Mouse (Mus musculus): ENCODE measurements around the gene Smad3. TPM values are rescaled to one million over a fixed set of nuclear protein-coding genes. Genes with fewer than 3 reads are reported as not detected.

Smad3 gene
- polyA plus RNA-seq, 1 experiment = 6.3 TPM

DNA sequence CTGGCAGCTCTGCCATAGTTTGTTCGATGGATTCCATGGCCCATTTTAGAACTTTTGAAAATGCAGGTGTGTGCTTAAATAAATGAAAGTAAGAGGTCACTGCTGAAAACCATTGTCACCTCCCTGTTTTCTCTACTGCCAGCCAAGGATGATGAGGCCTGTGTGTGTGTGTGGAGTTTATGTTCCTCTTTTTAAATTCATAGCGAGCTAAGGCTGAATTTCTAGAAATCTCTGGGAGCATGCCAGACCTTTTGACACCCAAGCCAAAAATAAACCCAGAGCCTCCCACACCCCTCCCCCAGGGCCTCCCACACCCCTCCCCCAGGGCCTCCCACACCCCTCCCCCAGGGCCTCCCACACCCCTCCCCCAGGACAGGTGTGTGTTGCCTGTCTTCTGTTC lies 139.8 kb downstream of the Smad3 start:
- Histone ChIP-seq H3K27me3 (ENCODE audit: control insufficient read depth, insufficient read depth, insufficient read length) (no peaks in the 10 kb centered on the region), H3ac (ENCODE audit: control insufficient read depth, insufficient read length, low read depth) (no peak overlapping the region), H3K4me3 (ENCODE audit: insufficient read depth, poor library complexity, severe bottlenecking) (no peak overlapping the region), H3K79me3 (ENCODE audit: low read depth) (peaks cover 18% of the 10 kb centered on the region), H3K36me3 (ENCODE audit: control insufficient read depth, insufficient read depth) (peaks cover 46% of the 10 kb centered on the region), H3K79me2 (ENCODE audit: control insufficient read depth, insufficient read depth) (peaks cover 24% of the 10 kb centered on the region)
- TF ChIP-seq FOSL1 (IDR thresholded peaks at IDR 0.05; ENCODE audit: insufficient read depth, low read length, poor library complexity, severe bottlenecking) = no peak
- no peak for TF ChIP-seq MYOD1 (IDR thresholded peaks at IDR 0.05; ENCODE audit: control insufficient read depth, insufficient read length, low read depth)
- TF ChIP-seq CTCF (IDR thresholded peaks at IDR 0.05; ENCODE audit: control insufficient read depth, insufficient read depth, insufficient read length) = no peak
- no peak for TF ChIP-seq USF1 (IDR thresholded peaks at IDR 0.05; ENCODE audit: low read depth)
- TF ChIP-seq MYOG (IDR thresholded peaks at IDR 0.05; ENCODE audit: control insufficient read depth, extremely low read depth, insufficient read length) = no peak
- TF ChIP-seq MAX (IDR thresholded peaks at IDR 0.05) = no peak
- TF ChIP-seq CEBPB (IDR thresholded peaks at IDR 0.05; ENCODE audit: low read depth) = no peak

DNA sequence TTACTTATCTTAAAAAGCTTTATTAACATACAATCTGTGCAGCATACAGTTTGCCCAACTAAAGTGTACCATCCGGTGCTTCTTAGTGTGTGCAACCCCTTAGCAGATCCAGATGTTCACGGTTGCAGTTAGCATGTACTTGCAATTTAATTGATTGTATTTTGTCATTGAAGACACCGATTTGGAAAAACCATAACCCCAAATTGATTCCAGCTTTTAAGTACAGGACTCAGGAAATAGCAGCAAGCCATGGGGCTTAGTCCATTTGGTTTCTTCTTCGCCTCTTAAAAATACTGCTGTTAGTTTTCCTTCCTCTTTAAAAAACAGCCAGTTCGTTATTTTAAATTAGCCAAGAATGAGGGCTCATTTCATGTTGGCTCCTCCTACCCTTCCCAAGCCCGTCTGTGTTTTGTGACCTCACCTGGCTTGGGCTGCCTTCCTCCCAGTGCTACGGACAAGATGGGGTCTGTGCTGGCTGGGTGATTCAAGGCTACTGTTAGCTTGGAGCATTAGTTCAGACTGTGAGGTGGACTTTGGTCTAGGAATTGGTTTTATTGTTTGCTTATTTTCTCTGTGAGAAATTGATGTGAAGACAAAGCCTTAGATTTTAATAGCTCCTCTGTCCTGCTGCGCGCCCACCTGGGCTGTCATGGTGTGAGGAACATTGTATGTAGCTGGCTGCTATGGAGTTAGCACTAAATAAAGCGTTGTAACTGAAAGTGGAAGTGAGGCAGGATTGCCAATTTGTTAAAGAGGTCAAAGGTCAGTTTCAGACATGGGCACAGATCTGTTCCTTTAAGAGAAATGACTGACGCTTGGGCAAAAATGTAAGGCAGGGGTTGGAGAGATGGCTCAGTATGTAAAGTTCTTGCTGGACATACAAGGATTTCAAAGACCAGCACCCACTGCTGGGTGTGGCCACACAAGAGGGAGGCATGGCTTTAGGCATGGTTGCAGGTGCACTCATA lies 143.5 kb downstream of the Smad3 start:
- TF ChIP-seq CTCF (IDR thresholded peaks at IDR 0.05; ENCODE audit: control insufficient read depth, insufficient read depth, insufficient read length) (no peak), MYOD1 (IDR thresholded peaks at IDR 0.05; ENCODE audit: control insufficient read depth, insufficient read length, low read depth) (no peak), USF1 (IDR thresholded peaks at IDR 0.05; ENCODE audit: low read depth) (no peak), FOSL1 (IDR thresholded peaks at IDR 0.05; ENCODE audit: insufficient read depth, low read length, poor library complexity, severe bottlenecking) (no peak), CEBPB (IDR thresholded peaks at IDR 0.05; ENCODE audit: low read depth) (no peak), MAX (IDR thresholded peaks at IDR 0.05) (no peak), MYOG (IDR thresholded peaks at IDR 0.05; ENCODE audit: control insufficient read depth, extremely low read depth, insufficient read length) (no peak)
- Histone ChIP-seq H3K36me3 (ENCODE audit: control insufficient read depth, insufficient read depth) (peaks cover 19% of the 10 kb centered on the region), H3K79me3 (ENCODE audit: low read depth) (peaks cover 38% of the 10 kb centered on the region), H3K27me3 (ENCODE audit: control insufficient read depth, insufficient read depth, insufficient read length) (no peaks in the 10 kb centered on the region), H3K79me2 (ENCODE audit: control insufficient read depth, insufficient read depth) (peaks cover 52% of the 10 kb centered on the region), H3K4me3 (ENCODE audit: insufficient read depth, poor library complexity, severe bottlenecking) (no peak overlapping the region), H3ac (ENCODE audit: control insufficient read depth, insufficient read length, low read depth) (no peak overlapping the region)

GRCm38 (mm10) chr9:63613569-63613968 lies 144.2 kb downstream of the Smad3 start:
- peaks cover 13% of the 10 kb centered on the region for H3K36me3 ChIP-seq (ENCODE audit: control insufficient read depth, insufficient read depth)
- TF ChIP-seq CEBPB (IDR thresholded peaks at IDR 0.05; ENCODE audit: low read depth) (no peak), MAX (IDR thresholded peaks at IDR 0.05) (no peak), MYOG (IDR thresholded peaks at IDR 0.05; ENCODE audit: control insufficient read depth, extremely low read depth, insufficient read length) (no peak), USF1 (IDR thresholded peaks at IDR 0.05; ENCODE audit: low read depth) (no peak), MYOD1 (IDR thresholded peaks at IDR 0.05; ENCODE audit: control insufficient read depth, insufficient read length, low read depth) (no peak), FOSL1 (IDR thresholded peaks at IDR 0.05; ENCODE audit: insufficient read depth, low read length, poor library complexity, severe bottlenecking) (no peak)
- H3K79me3 ChIP-seq (ENCODE audit: low read depth) = peaks cover 45% of the 10 kb centered on the region
- H3ac ChIP-seq (ENCODE audit: control insufficient read depth, insufficient read length, low read depth) = no peak overlapping the region
- H3K79me2 ChIP-seq (ENCODE audit: control insufficient read depth, insufficient read depth) = peaks cover 59% of the 10 kb centered on the region
- no peaks in the 10 kb centered on the region for H3K27me3 ChIP-seq (ENCODE audit: control insufficient read depth, insufficient read depth, insufficient read length)
- no peak overlapping the region for H3K4me3 ChIP-seq (ENCODE audit: insufficient read depth, poor library complexity, severe bottlenecking)

- TF ChIP-seq FOSL1 (IDR thresholded peaks at IDR 0.05; ENCODE audit: insufficient read depth, low read length, poor library complexity, severe bottlenecking) = no peak
- TF ChIP-seq MAX (IDR thresholded peaks at IDR 0.05) = no peak
- TF ChIP-seq MYOD1 (IDR thresholded peaks at IDR 0.05; ENCODE audit: control insufficient read depth, insufficient read length, low read depth) = no peak
- no peak for TF ChIP-seq CTCF (IDR thresholded peaks at IDR 0.05; ENCODE audit: control insufficient read depth, insufficient read depth, insufficient read length)
- TF ChIP-seq USF1 (IDR thresholded peaks at IDR 0.05; ENCODE audit: low read depth) = no peak
- no peak for TF ChIP-seq CEBPB (IDR thresholded peaks at IDR 0.05; ENCODE audit: low read depth)
- no peak for TF ChIP-seq MYOG (IDR thresholded peaks at IDR 0.05; ENCODE audit: control insufficient read depth, extremely low read depth, insufficient read length)
- peaks cover 9% of the 10 kb centered on the region for H3K36me3 ChIP-seq (ENCODE audit: control insufficient read depth, insufficient read depth)
- H3ac ChIP-seq (ENCODE audit: control insufficient read depth, insufficient read length, low read depth) = no peak overlapping the region
- no peak overlapping the region for H3K4me3 ChIP-seq (ENCODE audit: insufficient read depth, poor library complexity, severe bottlenecking)
- no peaks in the 10 kb centered on the region for H3K27me3 ChIP-seq (ENCODE audit: control insufficient read depth, insufficient read depth, insufficient read length)
- peaks cover 64% of the 10 kb centered on the region for H3K79me2 ChIP-seq (ENCODE audit: control insufficient read depth, insufficient read depth)
- peaks cover 46% of the 10 kb centered on the region for H3K79me3 ChIP-seq (ENCODE audit: low read depth)
Observed at GRCm38 (mm10) chr9:63612565-63613515, 145.0 kb downstream of the Smad3 start.

DNA sequence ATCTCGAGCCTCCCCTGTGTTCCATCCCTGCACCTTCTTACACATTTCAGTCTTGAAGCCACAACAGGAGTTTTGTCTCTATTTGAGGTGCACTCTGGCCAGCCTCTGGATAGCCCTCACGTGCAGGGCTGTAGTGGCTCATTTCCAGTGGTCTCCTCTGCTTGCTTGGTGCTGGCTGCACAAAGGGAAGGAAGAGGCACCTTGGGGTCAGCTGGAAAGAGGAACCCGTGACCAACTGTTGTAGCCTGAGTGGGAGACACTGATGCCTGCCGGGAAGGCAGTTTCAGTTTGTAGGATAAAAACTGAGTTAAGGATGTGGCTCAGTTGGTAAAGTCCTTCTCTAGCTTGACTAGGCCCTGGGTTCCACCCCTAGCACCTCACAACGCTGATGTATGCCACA lies 145.8 kb downstream of the Smad3 start:
- peak overlapping the region; percentile 29 for H3ac ChIP-seq (ENCODE audit: control insufficient read depth, insufficient read length, low read depth)
- H3K79me3 ChIP-seq (ENCODE audit: low read depth) = peaks cover 49% of the 10 kb centered on the region
- no peak overlapping the region for H3K4me3 ChIP-seq (ENCODE audit: insufficient read depth, poor library complexity, severe bottlenecking)
- peaks cover 3% of the 10 kb centered on the region for H3K36me3 ChIP-seq (ENCODE audit: control insufficient read depth, insufficient read depth)
- TF ChIP-seq CTCF (IDR thresholded peaks at IDR 0.05; ENCODE audit: control insufficient read depth, insufficient read depth, insufficient read length) (no peak), MAX (IDR thresholded peaks at IDR 0.05) (no peak), USF1 (IDR thresholded peaks at IDR 0.05; ENCODE audit: low read depth) (no peak)
- no peaks in the 10 kb centered on the region for H3K27me3 ChIP-seq (ENCODE audit: control insufficient read depth, insufficient read depth, insufficient read length)
- H3K79me2 ChIP-seq (ENCODE audit: control insufficient read depth, insufficient read depth) = peaks cover 70% of the 10 kb centered on the region
